Mouse (Mus musculus) forebrain, embryonic 10.5 days (tissue): ENCODE results near the gene Eif4a3. TPM values are rescaled to one million over a fixed set of nuclear protein-coding genes. Genes with fewer than 3 reads are reported as not detected.
"Not testable (repeated sequence)": the region's sequence is repeated elsewhere in the genome, so short reads cannot be mapped to it uniquely, and the experiment has no call there.

Source experiments
- DNase-seq: peaks from one replicate; pipeline ENCODE4 v3.0.0-alpha.2; 2017; ENCODE audit warnings: low spot score; ENCODE audit errors: extremely low spot score
- H3K27ac ChIP-seq: fragments of 300-500 bp; sonication (generic); 2 replicates; pipeline ENCODE4 v1.5.1; 2016; ENCODE audit warnings: mild to moderate bottlenecking
- H3K27me3 ChIP-seq: fragments of 300-500 bp; sonication (generic); 2 replicates; pipeline ENCODE4 v1.6.1; 2016; ENCODE audit warnings: mild to moderate bottlenecking; ENCODE audit not compliant: poor library complexity, severe bottlenecking
- H3K36me3 ChIP-seq: fragments of 300-500 bp; sonication (generic); replicated peaks from 2 replicates; pipeline ENCODE4 v1.6.1; 2016; ENCODE audit warnings: mild to moderate bottlenecking, moderate library complexity
- H3K4me1 ChIP-seq: fragments of 300-500 bp; sonication (generic); 2 replicates; pipeline ENCODE4 v1.6.1; 2016
- H3K4me3 ChIP-seq: fragments of 300-500 bp; sonication (generic); 2 replicates; pipeline ENCODE4 v1.5.1; 2016; ENCODE audit warnings: mild to moderate bottlenecking, moderate library complexity
- H3K9me3 ChIP-seq: fragments of 300-500 bp; sonication (generic); 2 replicates; pipeline ENCODE4 v1.6.1; 2016; ENCODE audit warnings: mild to moderate bottlenecking, moderate library complexity
- WGBS: fragments of 180-500 bp; shearing (Covaris S2); methylation state at CpG from one replicate; pipeline ENCODE4 v1.1.7; 2016; 5-methylcytosine and 5-hydroxymethylcytosine counted together
- polyA plus RNA-seq: library from polyadenylated mRNA; unstranded; fragments of >200 nt; fragmentation: Nextera tagmentation; extraction: Ambion mirVana; gene quantifications from 2 replicates; pipeline ENCODE4 v1.2.1, GENCODE M21; 2016

The Eif4a3 gene
- polyA plus RNA-seq, 1 experiment from 2014 or later, result 516 TPM

DNA sequence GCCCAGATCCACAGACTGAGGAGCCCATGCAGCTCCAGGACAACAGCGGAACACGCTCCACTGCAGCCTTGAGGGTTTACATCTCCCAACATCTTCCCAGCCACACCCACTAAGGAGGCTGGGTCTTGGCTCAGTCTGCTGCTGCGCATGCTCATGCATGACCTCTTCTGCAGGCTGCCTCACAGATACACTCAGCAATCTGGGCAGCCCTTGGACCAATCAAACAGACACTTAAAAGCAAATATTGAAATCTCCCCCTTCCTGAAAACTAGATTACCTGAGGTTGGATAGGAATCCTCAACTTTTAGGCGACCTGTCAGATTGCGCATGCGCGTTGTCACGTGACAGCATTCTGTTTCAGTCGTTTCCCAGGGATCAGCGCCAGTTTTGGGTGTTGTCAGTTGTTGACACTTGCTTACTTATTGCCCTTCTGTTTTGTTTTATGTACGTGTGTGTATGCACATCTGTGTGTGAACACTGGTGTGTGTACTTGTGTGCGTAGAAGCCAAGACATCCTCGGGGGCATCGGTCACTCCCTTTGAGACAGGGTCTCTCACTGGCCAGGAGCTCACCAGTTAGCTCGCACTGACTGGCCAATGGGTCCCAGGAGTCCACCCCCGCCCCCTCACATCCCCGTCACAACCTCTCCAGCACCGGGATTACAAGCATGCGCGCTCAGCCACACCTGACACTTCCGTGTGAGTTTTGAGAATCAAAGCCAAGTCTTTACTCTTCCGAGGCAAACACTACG, 41.1 kb downstream of the Eif4a3 start:
- Histone ChIP-seq H3K9me3 (no peaks in the 10 kb centered on the region), H3K4me1 (peaks cover 24% of the 10 kb centered on the region), H3K4me3 (peak overlapping the region; percentile 41), H3K27me3 (no peaks in the 10 kb centered on the region), H3K36me3 (peaks cover 61% of the 10 kb centered on the region), H3K27ac (peak overlapping the region; percentile 71)
- 70% methylated on average over 23 of the region's 23 CpGs for WGBS
- peak; percentile 44 for DNase-seq

- Histone ChIP-seq H3K9me3 (no peaks in the 10 kb centered on the region), H3K27ac (peak overlapping the region; percentile 71), H3K4me3 (peak overlapping the region; percentile 41), H3K27me3 (0 out of 2 replicates have a peak, but pooled peaks cover 5% of the 10 kb centered on the region), H3K36me3 (peaks cover 57% of the 10 kb centered on the region), H3K4me1 (peaks cover 29% of the 10 kb centered on the region)
- no peak for DNase-seq
- 75% methylated on average over 9 of the region's 9 CpGs for WGBS
Measured at GRCm38 (mm10) chr11:119258216-119258571, 41.7 kb downstream of the Eif4a3 start.

DNA sequence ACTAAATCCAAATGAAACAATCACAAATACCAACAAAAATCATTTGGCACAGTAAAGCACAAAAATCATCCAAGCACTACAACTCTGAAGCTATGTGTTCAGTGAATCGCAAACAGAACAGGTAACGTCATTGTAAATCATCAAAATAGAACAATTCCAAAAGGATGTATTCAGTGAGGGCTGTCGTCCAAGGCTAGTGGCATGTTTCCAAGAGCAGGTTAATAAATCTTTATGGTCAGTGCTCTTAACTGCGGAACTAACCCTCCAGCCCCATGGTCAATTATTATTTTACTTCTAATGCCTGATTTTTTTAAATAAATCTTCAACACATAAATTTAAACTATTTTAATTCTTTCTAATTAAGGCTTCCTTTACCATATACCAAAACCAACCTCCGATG, 43.3 kb downstream of the Eif4a3 start:
- 91% methylated on average over 5 of the region's 5 CpGs for WGBS
- peaks cover 45% of the 10 kb centered on the region for H3K4me1 ChIP-seq

DNA sequence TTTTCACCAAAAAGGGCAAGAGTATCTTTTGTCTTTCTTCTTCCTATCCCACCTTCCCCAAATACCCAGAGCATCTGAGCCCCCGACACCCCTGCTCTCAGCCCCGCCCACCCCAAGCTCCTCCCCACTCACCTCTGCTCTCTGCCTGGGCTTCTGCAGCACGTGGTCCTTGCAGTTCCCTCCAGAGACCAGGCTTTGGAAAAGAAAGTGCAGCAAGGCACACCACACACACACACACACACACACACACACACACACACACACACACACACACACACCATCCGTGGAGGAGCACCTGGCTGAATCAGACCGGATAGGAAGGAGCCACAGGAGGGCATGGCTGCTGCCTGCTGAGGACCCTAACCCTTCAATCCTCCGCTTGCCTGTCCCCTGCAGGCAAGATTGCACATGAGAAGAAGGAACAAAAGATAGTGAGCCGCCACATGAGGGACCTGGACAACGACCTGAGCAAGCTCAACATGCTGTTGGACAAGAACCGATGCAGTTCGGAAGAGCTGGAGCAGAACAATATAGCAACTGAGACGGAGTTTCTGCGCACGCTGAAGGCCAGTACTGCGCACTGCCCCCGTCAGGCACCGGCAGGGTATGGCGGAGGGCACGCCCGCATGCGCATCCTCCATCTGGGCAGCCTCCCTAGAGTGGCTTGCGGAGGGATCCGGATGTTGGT, 46.9 kb downstream of the Eif4a3 start:
- peaks cover 23% of the 10 kb centered on the region for H3K36me3 ChIP-seq
- peaks cover 24% of the 10 kb centered on the region for H3K27me3 ChIP-seq
- 4% methylated on average over 22 of the region's 22 CpGs for WGBS
- no peaks in the 10 kb centered on the region for H3K9me3 ChIP-seq
- peak overlapping the region; percentile 79 for H3K27ac ChIP-seq
- H3K4me3 ChIP-seq, result peak overlapping the region; percentile 43
- DNase-seq, result peak; percentile 65
- H3K4me1 ChIP-seq, result peaks cover 47% of the 10 kb centered on the region

More for the DNA sequence above, 43.3 kb downstream of the Eif4a3 start:
- H3K9me3 ChIP-seq, H3K27ac ChIP-seq, DNase-seq, H3K4me3 ChIP-seq: not testable (repeated sequence)
- peaks cover 20% of the 10 kb centered on the region for H3K27me3 ChIP-seq
- peaks cover 41% of the 10 kb centered on the region for H3K36me3 ChIP-seq

DNA sequence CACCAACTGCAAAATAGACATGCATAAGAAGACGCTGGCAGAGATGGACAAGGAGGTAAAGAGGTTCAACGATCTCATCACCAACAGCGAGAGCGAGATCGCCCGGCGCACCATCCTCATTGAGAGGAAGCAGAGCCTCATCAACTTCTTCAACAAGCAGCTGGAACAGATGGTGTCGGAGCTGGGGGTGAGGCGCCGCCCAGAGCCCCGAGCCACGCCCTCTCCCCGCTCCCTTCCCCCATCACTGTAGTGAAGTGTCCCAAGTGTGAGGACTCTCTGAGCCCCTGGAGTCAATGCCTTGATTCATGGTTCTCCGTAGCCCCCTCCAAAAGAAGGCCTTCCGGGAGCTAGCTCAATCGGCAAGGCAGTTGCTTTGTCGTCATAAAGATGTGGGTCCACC, 48.9 kb downstream of the Eif4a3 start:
- H3K27me3 ChIP-seq, result peaks cover 24% of the 10 kb centered on the region
- WGBS, result 78% methylated on average over 17 of the region's 17 CpGs
- H3K9me3 ChIP-seq, result no peaks in the 10 kb centered on the region
- no peak overlapping the region for H3K27ac ChIP-seq
- no peak for DNase-seq
- H3K4me3 ChIP-seq, result no peak overlapping the region
- H3K4me1 ChIP-seq, result peaks cover 39% of the 10 kb centered on the region
- peaks cover 19% of the 10 kb centered on the region for H3K36me3 ChIP-seq

DNA sequence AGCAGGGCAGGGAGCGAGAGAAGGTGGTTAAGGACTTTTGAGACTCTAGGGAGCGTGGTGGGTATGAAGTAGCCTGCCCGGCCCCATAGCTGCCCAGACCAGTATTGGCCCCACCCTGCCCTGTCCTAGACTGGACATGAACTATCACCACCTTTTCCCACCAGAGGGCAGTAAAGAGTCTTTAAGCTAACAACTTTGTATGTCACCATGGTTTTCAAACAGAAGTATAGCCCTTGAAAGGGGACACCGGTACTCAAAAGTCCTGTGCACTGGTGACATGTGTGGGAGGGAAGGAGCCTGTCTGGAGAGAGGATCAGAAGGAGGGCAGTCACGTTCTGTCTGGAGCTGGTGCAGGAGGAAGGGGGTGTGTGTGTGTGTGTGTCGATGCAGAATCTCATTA, 50.9 kb downstream of the Eif4a3 start:
- Histone ChIP-seq H3K4me3 (no peak overlapping the region), H3K4me1 (peaks cover 39% of the 10 kb centered on the region), H3K27ac (no peak overlapping the region), H3K27me3 (peaks cover 24% of the 10 kb centered on the region), H3K9me3 (no peaks in the 10 kb centered on the region), H3K36me3 (peaks cover 24% of the 10 kb centered on the region)
- whole genome bisulfite sequencing, result 43% methylated on average over 6 of the region's 6 CpGs
- DNase-seq, result peak; percentile 63

DNA sequence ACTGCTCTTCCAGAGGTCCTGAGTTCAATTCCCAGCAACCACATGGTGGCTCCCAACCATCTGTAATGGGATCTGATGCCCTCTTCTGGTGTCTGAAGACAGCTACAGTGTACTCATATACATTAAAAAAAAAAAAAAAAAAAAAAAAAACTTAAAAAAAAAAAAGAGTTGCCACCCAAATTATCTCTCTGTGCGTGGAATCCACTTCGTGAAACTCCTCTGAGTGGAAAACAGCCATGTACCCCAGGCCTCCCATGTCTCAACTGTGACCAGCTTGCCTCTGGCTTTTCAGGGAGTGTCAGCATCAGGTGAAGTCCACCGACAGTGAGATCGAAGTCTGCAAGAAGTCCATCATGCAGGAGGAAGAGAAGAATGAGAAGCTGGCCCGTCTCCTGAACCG, 54.3 kb downstream of the Eif4a3 start:
- peaks cover 51% of the 10 kb centered on the region for H3K36me3 ChIP-seq
- H3K27ac ChIP-seq, H3K4me3 ChIP-seq, H3K4me1 ChIP-seq, H3K9me3 ChIP-seq, H3K27me3 ChIP-seq, DNase-seq: not testable (repeated sequence)
- 96% methylated on average over 6 of the region's 6 CpGs for WGBS

- Histone ChIP-seq H3K36me3 (peaks cover 80% of the 10 kb centered on the region), H3K4me1 (peaks cover 30% of the 10 kb centered on the region), H3K27me3 (no peaks in the 10 kb centered on the region; the same call in 1 of the 2 replicates), H3K4me3 (no peak overlapping the region), H3K9me3 (peaks cover 4% of the 10 kb centered on the region), H3K27ac (no peak overlapping the region)
- WGBS, result 93% methylated on average over 12 of the region's 12 CpGs
- DNase-seq, result no peak
Measured at GRCm38 (mm10) chr11:119239480-119239879, 60.4 kb downstream of the Eif4a3 start.

Other genes with a start within 250 kb of the Eif4a3 start
- 3.3 and 4.6 TPM in 2 replicates for gene Cbx4, start 213.9 kb downstream of the Eif4a3 start, polyA plus RNA-seq
- 22.5 and 22.7 TPM in 2 replicates for gene Tbc1d16, start 71.6 kb downstream of the Eif4a3 start, polyA plus RNA-seq
- 23.1 and 23.6 TPM in 2 replicates for gene Ccdc40, start 71.5 kb downstream of the Eif4a3 start, polyA plus RNA-seq
- 27.5 and 28.4 TPM in 2 replicates for gene Gaa, start 32.2 kb downstream of the Eif4a3 start, polyA plus RNA-seq
- 0.04 TPM in 1 of 2 replicates, not detected in the other for gene Card14, start 7.7 kb upstream of the Eif4a3 start, polyA plus RNA-seq
- 7.5 and 7.9 TPM in 2 replicates for gene Sgsh, start 55.4 kb upstream of the Eif4a3 start, polyA plus RNA-seq
- 9.6 and 10.6 TPM in 2 replicates for gene Slc26a11, start 55.5 kb upstream of the Eif4a3 start, polyA plus RNA-seq
- 1.4 and 1.5 TPM in 2 replicates for gene Rnf213, start 93.0 kb upstream of the Eif4a3 start, polyA plus RNA-seq
- 24.0 and 24.5 TPM in 2 replicates for gene Endov, start 191.3 kb upstream of the Eif4a3 start, polyA plus RNA-seq
- gene Nptx1, start 247.7 kb upstream of the Eif4a3 start, polyA plus RNA-seq, result 1.4 and 1.7 TPM in 2 replicates